Mouse (Mus musculus): Measurements from ENCODE around the gene Zscan10.

Gene Zscan10

DNA sequence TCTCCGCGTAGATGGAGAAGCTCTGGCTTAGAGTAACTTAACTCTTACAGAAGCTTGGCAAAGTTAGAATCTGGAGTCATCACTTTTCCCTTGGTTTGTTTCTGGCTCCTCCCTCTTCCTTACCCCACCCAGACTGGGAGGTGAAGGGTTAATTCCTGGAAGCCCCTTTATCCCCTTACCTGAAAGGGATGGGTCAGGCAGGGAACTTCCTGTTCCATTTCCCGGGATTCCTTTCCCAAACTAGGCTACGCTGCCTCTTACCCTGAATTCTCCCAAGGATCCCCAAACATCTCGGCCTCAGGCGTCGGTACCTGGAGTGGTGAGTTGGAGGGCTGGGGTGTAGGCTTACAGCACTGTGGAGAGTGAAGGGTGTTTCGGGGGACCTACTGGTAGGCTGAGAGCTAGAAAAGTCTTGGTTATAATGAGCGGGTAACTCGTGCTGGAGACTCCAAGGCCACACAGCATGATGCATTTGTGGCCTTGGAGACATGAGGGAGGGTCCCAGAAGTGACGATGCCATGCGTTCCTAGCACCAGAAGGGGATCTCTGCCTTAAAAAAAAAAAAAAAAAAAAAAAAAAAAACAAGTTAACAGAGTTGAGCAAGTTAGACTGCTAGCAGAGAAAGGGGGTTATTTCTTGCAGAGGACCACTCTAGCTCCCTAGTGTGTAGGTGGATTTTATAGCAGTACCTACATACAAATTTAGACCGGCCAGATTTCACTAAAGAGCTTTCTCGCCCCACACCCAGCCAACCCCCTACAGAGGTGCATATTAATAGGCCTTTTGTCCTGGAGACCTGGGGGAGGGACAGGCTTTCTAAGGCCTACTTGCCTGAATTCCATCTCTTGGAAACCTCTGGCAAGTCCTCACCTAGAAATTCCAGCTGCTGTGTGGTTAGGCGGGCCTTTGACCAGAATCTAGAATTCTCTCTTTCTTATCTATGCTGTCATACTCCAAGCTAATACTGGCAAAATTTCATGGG, at the start of gene Zscan10:
Zscan10 (plus strand) TSS at position 216 of the 982 bp plus-strand sequence.
- DNase-seq: no peak

DNA sequence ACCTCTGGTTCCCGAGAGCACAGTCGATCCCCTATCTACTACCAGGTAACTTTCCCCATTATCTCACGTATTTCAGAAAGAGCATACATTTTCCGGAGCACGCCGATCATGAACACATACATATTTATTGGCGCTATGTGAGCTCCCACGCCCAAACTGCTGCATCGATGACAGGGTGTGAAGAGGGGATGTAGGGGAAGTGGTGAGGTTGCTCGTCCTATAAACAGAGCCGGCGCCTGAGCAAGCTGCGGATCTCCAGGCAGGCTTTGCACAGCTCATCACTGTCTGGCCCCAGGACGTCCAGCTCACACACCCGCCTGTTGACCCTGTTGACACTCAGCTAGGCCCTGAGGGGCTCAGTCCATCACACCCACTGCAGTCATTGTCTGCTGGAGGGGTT, 49.8 kb upstream of the Zscan10 start:
- no peak for DNase-seq

GRCm38 (mm10) chr17:23551416-23551815, 49.2 kb upstream of the Zscan10 start:
- peak; percentile 66 for DNase-seq

DNA sequence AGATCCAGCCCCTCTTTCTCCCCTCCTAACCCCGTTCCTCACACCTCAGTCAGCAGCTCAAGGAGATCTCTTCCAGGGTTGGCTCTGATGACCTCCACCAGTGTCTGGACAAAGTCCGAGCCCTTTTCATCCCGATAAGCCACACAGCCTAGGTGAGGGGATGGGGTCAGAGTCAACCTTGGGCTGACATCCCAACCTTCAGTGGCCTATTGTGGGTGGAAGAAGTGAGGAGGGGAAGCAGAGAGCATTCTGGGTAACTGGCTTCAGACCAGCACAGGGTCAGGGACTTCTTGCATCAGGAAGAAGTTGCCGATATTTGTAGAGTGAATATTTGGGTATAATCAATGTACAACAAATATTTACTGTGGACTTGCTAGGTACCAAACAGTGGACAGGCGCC, 48.7 kb upstream of the Zscan10 start:
- DNase-seq: peak; percentile 58

DNA sequence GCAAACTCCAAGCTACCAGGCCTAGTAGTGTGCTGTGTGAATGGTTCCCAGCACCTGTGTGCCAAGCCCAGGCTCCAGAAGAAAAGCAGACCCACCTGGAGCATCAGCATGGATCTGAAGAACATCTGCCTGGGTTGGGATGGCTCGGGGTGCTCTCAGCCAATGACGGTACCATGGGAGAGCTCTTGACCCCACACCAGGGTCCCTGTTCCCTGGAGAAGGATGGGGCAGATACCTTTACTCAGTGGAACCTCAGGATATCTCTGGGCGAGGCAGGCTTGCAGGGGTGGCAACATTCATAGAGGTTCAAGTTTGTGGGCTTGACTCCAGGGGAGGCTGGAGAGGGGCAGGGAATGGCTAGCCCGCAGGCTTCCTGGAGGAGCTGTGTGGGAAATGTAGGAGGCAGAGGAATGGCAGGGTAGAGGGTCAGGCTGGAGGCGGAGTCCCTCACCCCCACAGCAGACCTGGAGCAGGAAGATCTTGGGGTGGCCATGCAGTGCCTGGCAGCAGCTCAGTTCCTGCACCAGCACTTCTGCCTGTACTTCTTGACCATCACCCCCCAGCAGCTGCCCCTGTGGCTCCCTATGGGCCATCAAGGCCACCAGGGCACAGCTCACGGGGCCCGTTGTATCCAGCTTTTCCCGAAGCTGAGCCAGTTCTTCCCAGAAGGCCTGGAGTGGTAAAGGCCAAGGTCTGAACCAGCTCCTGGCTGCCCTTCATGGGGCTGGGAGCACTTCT, 47.6 kb upstream of the Zscan10 start:
- DNase-seq: no peak

- DNase-seq: no peak
These were observed 47.0 kb upstream of the Zscan10 start for GRCm38 (mm10) chr17:23553634-23554120.

DNA sequence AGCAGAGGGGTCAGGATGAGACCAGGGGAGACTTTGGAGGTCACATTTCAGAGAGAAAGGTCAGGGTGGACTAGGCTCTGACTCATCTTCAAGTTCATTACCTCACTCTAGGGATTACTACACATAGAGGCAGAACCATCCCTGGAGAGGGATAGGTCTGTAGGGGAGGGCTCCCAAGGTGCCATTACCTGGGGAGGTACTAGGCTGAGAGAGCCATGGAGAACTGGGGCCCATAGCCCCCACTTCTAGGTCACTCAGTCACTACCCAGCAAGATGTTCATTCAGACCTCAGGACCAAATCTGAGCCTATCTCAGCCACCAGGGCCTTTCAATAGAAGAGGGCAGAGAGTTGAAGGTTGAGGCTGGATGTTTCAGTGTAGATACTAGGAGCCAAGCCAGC, 46.3 kb upstream of the Zscan10 start:
- no peak for DNase-seq

- DNase-seq: no peak
These were observed 45.3 kb upstream of the Zscan10 start for GRCm38 (mm10) chr17:23555243-23555916.

DNA sequence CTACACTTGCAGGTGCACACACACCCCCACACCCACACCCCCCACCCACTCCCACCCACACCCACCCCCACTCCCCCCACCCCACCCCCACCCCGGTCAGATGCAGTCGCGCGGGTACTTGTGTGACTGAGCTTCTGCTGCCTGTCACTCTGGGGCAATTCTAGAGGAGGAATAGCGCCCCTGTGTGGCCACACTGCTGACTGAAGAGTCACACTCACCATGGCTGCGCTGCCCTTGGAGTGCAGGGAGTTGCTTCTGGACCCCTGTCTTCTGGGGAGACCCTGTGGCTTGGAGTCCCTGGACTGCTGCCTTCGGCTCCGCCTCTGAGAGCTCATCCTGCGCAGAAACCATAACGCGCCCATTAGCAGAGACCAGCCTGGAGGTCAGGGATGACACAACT, 40.9 kb upstream of the Zscan10 start:
- no peak for DNase-seq

DNA sequence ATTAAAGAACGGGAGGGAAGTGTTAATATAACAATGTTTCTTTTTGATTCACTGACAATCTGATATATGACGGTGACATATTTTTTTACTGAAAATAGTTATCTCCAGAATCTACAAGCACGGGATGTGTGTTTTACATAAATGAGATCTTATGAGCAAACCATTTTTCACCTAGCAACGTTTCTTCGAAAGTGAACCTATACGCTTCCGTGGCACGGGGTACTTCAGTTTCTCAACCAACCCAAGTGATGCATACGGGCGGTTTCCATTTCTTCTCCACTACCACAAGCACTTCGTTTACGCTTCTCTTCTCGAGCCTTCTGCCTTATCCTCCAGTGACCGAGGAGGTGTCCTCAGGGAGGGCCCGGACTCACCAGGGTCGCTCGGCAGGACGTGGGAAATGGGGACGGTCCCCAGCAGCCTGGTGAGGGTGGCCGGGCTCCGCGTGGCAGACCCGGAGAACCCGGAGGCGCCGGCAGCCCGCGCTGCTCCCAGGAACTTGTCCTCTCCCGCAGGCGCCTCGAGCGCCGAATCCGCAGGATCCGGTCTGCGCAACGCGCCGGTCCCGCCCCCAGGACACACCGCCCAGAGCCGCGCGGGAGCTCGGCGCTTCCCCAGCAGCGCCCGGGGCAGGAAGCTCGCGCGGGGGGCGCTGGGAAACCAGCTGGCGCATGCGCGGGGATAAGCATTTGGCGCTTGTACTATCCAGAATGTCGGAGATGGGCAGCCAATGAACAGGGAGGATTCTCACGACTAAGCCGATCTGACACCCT, 36.9 kb upstream of the Zscan10 start, which contains the start of gene Zfp213:
Zfp213 (minus strand) TSS at position 644 of the 773 bp plus-strand sequence.
- DNase-seq: peak; percentile 95

GRCm38 (mm10) chr17:23564368-23564715, 36.3 kb upstream of the Zscan10 start:
- no peak for DNase-seq

GRCm38 (mm10) chr17:23566787-23567186, 33.9 kb upstream of the Zscan10 start:
- DNase-seq: no peak

DNA sequence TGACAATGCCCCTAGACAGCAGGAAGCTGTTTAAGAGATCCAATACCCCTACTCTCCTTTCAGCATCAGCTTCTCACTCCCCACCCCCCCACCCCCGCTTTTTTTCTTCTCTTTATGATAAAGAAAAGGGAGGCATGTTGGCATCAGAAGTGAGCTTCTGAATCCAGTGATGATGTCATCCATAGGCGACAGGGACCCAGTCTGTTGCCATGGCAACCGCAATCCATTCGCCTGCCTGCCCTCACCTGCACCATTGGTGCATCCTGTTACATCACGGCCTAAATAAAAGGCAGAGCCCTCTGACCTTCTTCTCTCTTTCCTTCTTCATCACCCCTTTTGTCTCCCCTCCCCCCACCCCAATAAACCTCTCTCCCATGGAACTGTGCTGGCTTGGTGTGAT, 32.3 kb upstream of the Zscan10 start:
- DNase-seq: no peak

DNA sequence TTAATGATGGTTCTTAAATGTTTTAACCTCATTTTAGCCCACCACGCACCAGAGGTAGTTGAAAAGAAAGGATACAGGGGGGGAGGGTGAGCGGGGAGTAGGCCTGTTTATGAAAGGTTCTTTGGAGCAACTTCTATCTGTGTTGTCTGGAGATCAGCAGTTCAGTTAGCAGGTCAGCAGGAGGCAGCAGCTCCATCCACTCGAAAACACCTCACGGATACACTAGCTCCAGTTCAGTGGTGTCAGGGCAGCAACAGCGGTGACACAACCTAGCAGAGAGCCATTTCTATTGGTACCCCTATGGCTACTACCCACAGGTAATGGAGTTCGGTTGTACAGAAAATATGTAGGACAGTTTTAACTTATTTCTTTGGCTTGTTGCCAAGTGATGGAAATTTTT, 30.6 kb upstream of the Zscan10 start:
- peak; percentile 52 for DNase-seq

DNA sequence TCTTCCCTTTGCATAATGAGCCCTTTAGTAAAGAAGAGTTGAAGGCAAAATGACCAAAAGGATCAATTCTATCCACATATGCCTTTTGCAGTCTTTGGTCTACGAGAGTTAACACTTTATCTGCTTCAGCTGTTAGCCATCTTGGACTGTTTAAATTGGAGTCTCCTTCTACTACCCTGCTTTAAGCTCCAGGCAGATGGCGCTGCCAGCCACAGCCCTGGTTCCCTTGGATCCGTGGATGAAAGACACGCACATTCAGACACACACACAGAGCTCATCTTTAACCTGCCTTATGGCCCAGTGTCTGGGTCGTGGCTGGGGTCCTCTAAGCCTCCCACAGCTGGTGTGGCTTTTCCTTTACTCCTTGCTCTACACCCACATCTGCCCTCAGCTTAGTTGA, 29.6 kb upstream of the Zscan10 start:
- no peak for DNase-seq

GRCm38 (mm10) chr17:23572059-23572458, 28.6 kb upstream of the Zscan10 start:
- DNase-seq: no peak

DNA sequence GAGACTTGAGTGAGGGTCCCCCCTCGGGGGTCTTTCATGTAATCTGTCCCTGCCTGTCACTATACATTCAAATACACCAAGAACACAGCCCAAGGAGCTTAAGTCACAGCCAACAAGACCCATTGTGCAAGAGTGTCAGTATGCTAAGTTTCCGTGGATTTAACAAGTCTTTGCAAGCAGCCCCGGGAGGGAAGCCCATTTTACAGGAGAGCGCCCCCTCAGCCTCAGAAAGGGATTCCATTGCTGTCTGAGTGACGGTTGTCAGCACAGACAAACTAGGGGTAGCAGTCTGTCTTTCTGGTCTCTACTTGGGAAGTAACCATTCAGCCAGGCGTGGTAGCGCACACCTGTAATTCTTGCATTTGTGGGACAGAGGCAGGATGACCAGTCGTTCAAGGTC, 26.5 kb upstream of the Zscan10 start:
- no peak for DNase-seq

GRCm38 (mm10) chr17:23575951-23576552, 24.6 kb upstream of the Zscan10 start:
- no peak for DNase-seq

DNA sequence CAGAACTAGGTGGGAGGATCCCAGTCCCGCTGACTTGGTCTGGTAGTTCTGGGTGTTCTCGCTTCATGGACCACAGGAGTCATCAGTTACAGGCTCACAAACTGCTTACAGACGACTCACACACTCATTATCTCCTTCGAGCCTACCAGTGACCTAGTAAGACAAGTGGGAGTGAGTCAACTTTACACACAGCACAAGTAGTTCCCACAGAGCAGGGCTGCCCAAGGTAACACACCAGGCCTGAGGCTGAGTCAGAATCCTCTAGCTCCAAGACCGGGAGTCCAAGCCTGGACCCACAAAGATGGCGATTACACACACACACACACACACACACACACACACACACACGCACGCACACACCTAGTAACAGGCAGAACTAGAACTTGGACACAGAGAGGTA, 15.9 kb upstream of the Zscan10 start:
- no peak for DNase-seq

DNA sequence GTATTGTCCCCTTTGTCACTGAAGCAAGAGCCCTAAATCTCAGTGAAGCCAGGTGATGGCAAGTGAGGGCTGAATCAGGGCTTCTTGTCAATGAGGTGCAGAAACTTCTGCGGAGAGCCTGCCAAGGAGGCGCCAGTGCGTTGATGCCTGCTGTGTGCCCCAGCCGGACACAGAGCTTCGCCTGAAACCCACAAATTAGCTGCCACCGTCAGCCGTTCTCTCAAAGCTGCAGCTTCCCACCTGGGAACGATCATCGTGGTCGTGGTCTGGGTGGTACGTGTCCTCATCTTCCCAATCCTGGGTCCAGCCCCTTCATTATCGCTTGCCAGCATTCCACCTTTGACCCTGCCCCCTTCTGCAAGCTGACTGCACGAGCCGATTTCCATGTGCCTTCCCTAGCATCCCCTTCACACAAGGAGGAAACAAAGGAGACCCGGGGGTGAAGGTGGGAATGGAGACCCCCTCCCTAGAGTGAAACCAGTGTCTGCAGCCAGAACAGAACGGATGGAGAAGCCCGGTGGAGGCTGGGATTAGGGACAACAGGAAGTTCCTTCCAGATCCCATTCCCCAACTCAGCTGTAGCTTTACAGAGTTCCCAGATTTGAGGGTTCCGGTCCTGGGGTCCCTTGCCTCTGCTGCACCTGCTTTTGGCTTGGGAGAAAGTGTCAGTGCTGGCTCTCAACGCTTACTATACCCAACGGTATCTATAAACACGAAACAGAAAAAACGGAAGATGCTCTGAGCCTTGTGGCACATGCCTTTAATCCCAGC, 14.8 kb upstream of the Zscan10 start:
- peak; percentile 83 for DNase-seq

- no peak for DNase-seq
These were observed 13.4 kb upstream of the Zscan10 start for GRCm38 (mm10) chr17:23587253-23587652.

Data from cerebellum, adult 9-10 months (tissue).